Mouse (Mus musculus) midbrain, postnatal 0 days (tissue): Measurements from ENCODE around the gene Raver2. TPM values are rescaled to one million over a fixed set of nuclear protein-coding genes. Genes with fewer than 3 reads are reported as not detected.
"Not testable (repeated sequence)": the region's sequence is repeated elsewhere in the genome, so short reads cannot be mapped to it uniquely, and the experiment has no call there.

Source experiments
- ATAC-seq: fragments of 200-750 bp; cut with Nextera tagmentation; 2 replicates; pipeline ENCODE4 v1.8.0; 2017; ENCODE audit warnings: moderate number of reproducible peaks, mild to moderate bottlenecking, moderate TSS enrichment, moderate library complexity; ENCODE audit not compliant: low FRiP score
- DNase-seq: peaks from one replicate; pipeline ENCODE4 v3.0.0-alpha.2; 2015; ENCODE audit warnings: low spot score
- H3K27ac ChIP-seq: fragments of 300-500 bp; sonication (generic); 2 replicates; pipeline ENCODE4 v1.5.1; 2014; ENCODE audit warnings: low read depth, mild to moderate bottlenecking, low read length, mixed read lengths
- H3K27me3 ChIP-seq: fragments of 300-500 bp; sonication (generic); 2 replicates; pipeline ENCODE4 v1.6.1; 2014; ENCODE audit warnings: low read length, control low read depth, mixed read lengths; ENCODE audit not compliant: insufficient read depth
- H3K36me3 ChIP-seq: fragments of 300-500 bp; sonication (generic); 2 replicates; pipeline ENCODE4 v1.6.1; 2014; ENCODE audit warnings: low read length, control low read depth, mixed read lengths; ENCODE audit not compliant: insufficient read depth
- H3K4me1 ChIP-seq: fragments of 300-500 bp; sonication (generic); 2 replicates; pipeline ENCODE4 v1.6.1; 2014; ENCODE audit warnings: mild to moderate bottlenecking, control low read depth, antibody characterized with exemption, low read length, mixed read lengths; ENCODE audit not compliant: insufficient read depth
- H3K4me2 ChIP-seq: fragments of 300-500 bp; sonication (generic); 2 replicates; pipeline ENCODE4 v1.6.1; 2014; ENCODE audit warnings: low read depth, mild to moderate bottlenecking, low read length, mixed read lengths; ENCODE audit not compliant: poor library complexity, severe bottlenecking
- H3K4me3 ChIP-seq: fragments of 300-500 bp; sonication (generic); 2 replicates; pipeline ENCODE4 v1.5.1; 2014; ENCODE audit warnings: low read depth, mild to moderate bottlenecking, low read length, moderate library complexity
- H3K9ac ChIP-seq: fragments of 300-500 bp; sonication (generic); replicated peaks from 2 replicates; pipeline ENCODE4 v1.6.1; 2014; ENCODE audit warnings: mild to moderate bottlenecking, low read length, moderate library complexity, mixed read lengths; ENCODE audit not compliant: poor library complexity, severe bottlenecking
- H3K9me3 ChIP-seq: fragments of 300-500 bp; sonication (generic); 2 replicates; pipeline ENCODE4 v1.6.1; 2016; ENCODE audit warnings: low read length, control low read depth
- CTCF ChIP-seq: IDR thresholded peaks from 2 replicates; pipeline ENCODE4 v1.5.1; 2016; ENCODE audit warnings: antibody characterized with exemption, mild to moderate bottlenecking
- WGBS: fragments of 180-500 bp; shearing (Covaris S2); extraction: QIAGEN DNeasy Blood & Tissue Kit; methylation state at CpG from one replicate; pipeline ENCODE4 v1.1.7; 2014; 5-methylcytosine and 5-hydroxymethylcytosine counted together
- polyA plus RNA-seq: library from polyadenylated mRNA; unstranded; fragments of >200 nt; fragmentation: Nextera tagmentation; extraction: Ambion mirVana; gene quantifications from 2 replicates; pipeline ENCODE4 v1.2.1, GENCODE M21; 2015
- total RNA-seq: library from RNA; depleted of rRNA; stranded (reverse); fragments of >200 nt; gene quantifications from 2 replicates; pipeline ENCODE4 v1.2.3, GENCODE M21; 2014

Raver2 gene
- total and polyA plus RNA-seq, 2 experiments from 2014 or later = 4.8 to 19.7 TPM

GRCm38 (mm10) chr4:101086040-101086439, 17.3 kb downstream of the Raver2 start:
- Histone ChIP-seq H3K36me3 (no peaks in the 10 kb centered on the region), H3K4me2 (no peak overlapping the region), H3K27ac (no peak overlapping the region), H3K9ac (no peak overlapping the region), H3K4me1 (no peaks in the 10 kb centered on the region), H3K27me3 (no peaks in the 10 kb centered on the region), H3K4me3 (no peak overlapping the region), H3K9me3 (no peaks in the 10 kb centered on the region)
- 92% methylated on average over 3 of the region's 3 CpGs for WGBS
- TF ChIP-seq CTCF = no peak
- no peak for DNase-seq
- ATAC-seq = no peak

- WGBS = 38% methylated on average over 1 of the region's 1 CpGs
- Histone ChIP-seq H3K27ac (no peak overlapping the region), H3K4me2 (no peak overlapping the region), H3K4me1 (no peaks in the 10 kb centered on the region), H3K4me3 (no peak overlapping the region), H3K27me3 (no peaks in the 10 kb centered on the region), H3K9ac (no peak overlapping the region), H3K9me3 (no peaks in the 10 kb centered on the region), H3K36me3 (no peaks in the 10 kb centered on the region)
- ATAC-seq (no peak), DNase-seq (no peak)
- TF ChIP-seq CTCF = no peak
Measured at GRCm38 (mm10) chr4:101087721-101088120, 18.9 kb downstream of the Raver2 start.

- not testable (repeated sequence) for H3K4me2 ChIP-seq, H3K9ac ChIP-seq, H3K9me3 ChIP-seq, H3K4me3 ChIP-seq, H3K36me3 ChIP-seq, ATAC-seq, H3K4me1 ChIP-seq, DNase-seq, H3K27me3 ChIP-seq, H3K27ac ChIP-seq
- 95% methylated on average over 3 of the region's 3 CpGs for WGBS
Measured at GRCm38 (mm10) chr4:101090630-101091029, 21.8 kb downstream of the Raver2 start.

GRCm38 (mm10) chr4:101093292-101093691, 24.5 kb downstream of the Raver2 start:
- ATAC-seq (no peak), DNase-seq (no peak)
- Histone ChIP-seq H3K9me3 (no peaks in the 10 kb centered on the region), H3K36me3 (no peaks in the 10 kb centered on the region), H3K9ac (no peak overlapping the region), H3K27ac (no peak overlapping the region), H3K27me3 (no peaks in the 10 kb centered on the region), H3K4me3 (no peak overlapping the region), H3K4me1 (no peaks in the 10 kb centered on the region), H3K4me2 (no peak overlapping the region)
- no peak for TF ChIP-seq CTCF
- WGBS = 73% methylated on average over 10 of the region's 10 CpGs

- DNase-seq (no peak), ATAC-seq (no peak)
- Histone ChIP-seq H3K4me3 (no peak overlapping the region), H3K27ac (no peak overlapping the region), H3K4me1 (no peaks in the 10 kb centered on the region), H3K36me3 (0 out of 2 replicates have a peak, but pooled peaks cover 3% of the 10 kb centered on the region), H3K27me3 (no peaks in the 10 kb centered on the region), H3K4me2 (no peak overlapping the region), H3K9ac (no peak overlapping the region), H3K9me3 (peaks cover 3% of the 10 kb centered on the region; the same call in 1 of the 2 replicates)
- TF ChIP-seq CTCF = no peak
- 95% methylated on average over 12 of the region's 12 CpGs for WGBS
Measured at GRCm38 (mm10) chr4:101107122-101107521, 38.3 kb downstream of the Raver2 start.

- H3K4me2 ChIP-seq = no peak overlapping the region
- WGBS = 91% methylated on average over 7 of the region's 7 CpGs
- H3K4me1 ChIP-seq = no peaks in the 10 kb centered on the region
- H3K9me3 ChIP-seq = no peaks in the 10 kb centered on the region
- DNase-seq = no peak
- H3K36me3 ChIP-seq = no peaks in the 10 kb centered on the region
- no peak overlapping the region for H3K4me3 ChIP-seq
- ATAC-seq = no peak
- no peaks in the 10 kb centered on the region for H3K27me3 ChIP-seq
- TF ChIP-seq CTCF = no peak
- no peak overlapping the region for H3K9ac ChIP-seq
- H3K27ac ChIP-seq = no peak overlapping the region
Measured at GRCm38 (mm10) chr4:101121002-101121401, 52.2 kb downstream of the Raver2 start.
